Mouse (Mus musculus) heart, embryonic 16.5 days (tissue): ENCODE data around the gene Dnase2b. TPM values are rescaled to one million over a fixed set of nuclear protein-coding genes. Genes with fewer than 3 reads are reported as not detected.

Experiments used
- ATAC-seq: fragments of 200-750 bp; cut with Nextera tagmentation; replicated peaks from 2 replicates; pipeline ENCODE4 v1.8.0; 2017; ENCODE audit warnings: moderate number of reproducible peaks; ENCODE audit not compliant: insufficient read depth, low FRiP score; ENCODE audit errors: extremely low read depth
- H3K27ac ChIP-seq: fragments of 300-500 bp; sonication (generic); 2 replicates; pipeline ENCODE4 v1.5.1; 2014; ENCODE audit warnings: mild to moderate bottlenecking, low read length, control low read depth, moderate library complexity
- H3K27me3 ChIP-seq: fragments of 300-500 bp; sonication (generic); 2 replicates; pipeline ENCODE4 v1.6.1; 2014; ENCODE audit warnings: low read length, mixed read lengths; ENCODE audit not compliant: control insufficient read depth, insufficient read depth
- H3K36me3 ChIP-seq: fragments of 300-500 bp; sonication (generic); 2 replicates; pipeline ENCODE4 v1.6.1; 2014; ENCODE audit not compliant: control insufficient read depth, insufficient read depth
- H3K4me1 ChIP-seq: fragments of 300-500 bp; sonication (generic); 2 replicates; pipeline ENCODE4 v1.6.1; 2014; ENCODE audit warnings: low read length, mixed read lengths; ENCODE audit not compliant: control insufficient read depth, insufficient read depth
- H3K4me2 ChIP-seq: fragments of 300-500 bp; sonication (generic); 2 replicates; pipeline ENCODE4 v1.6.1; 2014; ENCODE audit warnings: low read depth, mild to moderate bottlenecking, control low read depth, low read length
- H3K4me3 ChIP-seq: fragments of 300-500 bp; sonication (generic); 2 replicates; pipeline ENCODE4 v1.5.1; 2014; ENCODE audit warnings: mild to moderate bottlenecking, control low read depth, low read length
- H3K9ac ChIP-seq: fragments of 300-500 bp; sonication (generic); 2 replicates; pipeline ENCODE4 v1.6.1; 2014; ENCODE audit warnings: low read length, control low read depth
- H3K9me3 ChIP-seq: fragments of 300-500 bp; sonication (generic); replicated peaks from 2 replicates; pipeline ENCODE4 v1.6.1; 2016; ENCODE audit warnings: low read length; ENCODE audit not compliant: control insufficient read depth
- WGBS: fragments of 180-500 bp; shearing (Covaris S2); extraction: QIAGEN DNeasy Blood & Tissue Kit; methylation state at CpG from one replicate; pipeline ENCODE4 v1.1.7; 2014; 5-methylcytosine and 5-hydroxymethylcytosine counted together
- polyA plus RNA-seq: library from polyadenylated mRNA; unstranded; fragments of >200 nt; fragmentation: Nextera tagmentation; extraction: Ambion mirVana; gene quantifications from 2 replicates; pipeline ENCODE4 v1.2.1, GENCODE M21; 2015

Gene Dnase2b
- polyA plus RNA-seq, 1 experiment from 2014 or later: not detected

DNA sequence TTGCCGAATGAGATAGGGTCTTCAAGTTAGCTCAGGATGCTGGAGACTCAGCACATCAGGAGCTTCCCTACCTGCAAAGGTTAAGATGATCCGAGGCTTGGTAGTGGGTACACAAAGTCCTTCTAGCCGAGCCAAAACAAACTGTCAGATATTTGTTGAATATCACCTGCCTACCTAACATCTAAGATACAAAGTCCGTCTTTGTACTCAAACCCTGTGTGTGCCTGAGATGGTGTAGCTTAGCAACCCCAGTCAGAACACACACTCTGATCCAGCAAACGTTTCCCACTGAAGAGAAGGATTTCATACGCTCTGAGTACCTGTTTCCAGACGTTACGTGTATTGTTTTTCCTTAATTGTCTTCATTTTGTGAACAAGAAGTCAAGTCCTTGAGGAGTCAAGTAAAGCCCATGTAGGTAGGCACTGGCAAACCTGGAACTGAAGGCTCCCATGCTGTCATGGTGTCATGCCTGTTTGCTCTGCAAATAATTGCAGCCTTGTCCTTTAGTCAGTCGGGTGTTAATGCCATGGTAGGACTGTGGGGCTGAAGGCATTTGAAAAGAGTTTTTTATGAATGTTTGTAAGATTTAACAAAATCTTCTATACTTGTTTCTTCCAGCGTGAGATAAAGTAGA lies 45.1 kb downstream of the Dnase2b start, which contains the start of gene Uox:
Gene Uox (plus strand): TSS at position 279 of the 635 bp plus-strand sequence.
- Histone ChIP-seq H3K27me3 (no peaks in the 10 kb centered on the region), H3K9me3 (no peaks in the 10 kb centered on the region), H3K27ac (no peak within 1 kb of the TSS), H3K36me3 (no peaks in the 10 kb centered on the region), H3K4me2 (no peak within 1 kb of the TSS), H3K9ac (no peak within 1 kb of the TSS), H3K4me1 (no peaks in the 10 kb centered on the region), H3K4me3 (no peak within 1 kb of the TSS)
- no peak for ATAC-seq
- 81% methylated on average over 10 of the region's 10 CpGs for WGBS

DNA sequence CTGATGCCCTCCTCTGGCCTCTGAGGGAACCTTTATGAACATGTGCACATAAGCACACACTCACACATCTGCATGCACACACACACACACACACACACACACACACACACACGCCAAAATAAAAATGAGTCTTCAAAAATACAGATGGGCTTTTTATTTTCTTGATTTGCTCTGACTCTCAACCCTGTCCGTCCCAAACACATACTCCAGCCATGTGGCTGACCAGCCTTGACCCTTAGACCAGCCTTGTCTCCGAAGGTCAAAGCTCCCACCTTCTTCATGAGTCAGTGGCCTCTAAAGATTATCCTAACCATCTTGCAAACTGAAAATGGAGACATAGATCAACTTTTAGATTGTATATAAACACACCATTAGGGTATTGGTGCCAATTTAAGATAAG lies 45.8 kb downstream of the Dnase2b start:
- WGBS: 86% methylated on average over 3 of the region's 3 CpGs
- H3K9me3 ChIP-seq: no peaks in the 10 kb centered on the region
- H3K4me2 ChIP-seq: no peak overlapping the region
- no peak overlapping the region for H3K9ac ChIP-seq
- H3K4me3 ChIP-seq: no peak overlapping the region
- no peak overlapping the region for H3K27ac ChIP-seq
- no peaks in the 10 kb centered on the region for H3K27me3 ChIP-seq
- H3K36me3 ChIP-seq: no peaks in the 10 kb centered on the region
- H3K4me1 ChIP-seq: no peaks in the 10 kb centered on the region
- no peak for ATAC-seq

DNA sequence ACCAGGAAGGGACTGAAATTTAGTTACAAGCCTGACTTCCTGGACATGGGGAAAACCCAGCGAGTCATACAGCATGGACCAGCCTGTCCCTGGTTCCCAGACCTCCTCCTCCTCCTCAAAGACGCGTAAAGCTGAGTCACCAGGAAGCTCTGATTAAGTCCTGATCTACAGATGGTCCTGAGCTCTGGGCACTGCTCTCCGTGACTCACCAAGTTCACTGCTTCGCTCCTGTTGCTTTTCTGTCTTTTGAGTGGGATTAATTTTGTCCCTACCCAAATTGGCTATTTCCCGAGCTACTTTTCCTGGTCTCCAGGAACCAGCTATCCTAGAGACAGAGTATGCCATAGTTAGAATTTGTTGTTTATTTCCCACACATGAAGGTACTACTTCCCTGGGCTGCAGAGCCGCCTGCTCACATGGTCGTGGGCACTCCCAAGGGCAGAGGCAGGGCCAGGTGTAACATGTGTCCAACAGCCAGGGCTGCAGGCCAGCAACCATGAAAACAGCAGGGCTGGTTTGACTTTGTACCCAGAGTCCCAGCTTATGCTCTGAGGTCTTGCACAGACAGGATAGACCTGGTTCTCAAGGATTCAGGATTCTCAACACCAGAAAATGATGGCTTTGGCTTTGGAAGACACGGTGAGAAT lies 47.4 kb downstream of the Dnase2b start:
- ATAC-seq: no peak
- Histone ChIP-seq H3K9ac (no peak overlapping the region), H3K4me2 (no peak overlapping the region), H3K36me3 (no peaks in the 10 kb centered on the region), H3K4me3 (no peak overlapping the region), H3K27ac (no peak overlapping the region), H3K27me3 (no peaks in the 10 kb centered on the region), H3K9me3 (no peaks in the 10 kb centered on the region), H3K4me1 (no peaks in the 10 kb centered on the region)
- 56% methylated on average over 9 of the region's 9 CpGs for WGBS

DNA sequence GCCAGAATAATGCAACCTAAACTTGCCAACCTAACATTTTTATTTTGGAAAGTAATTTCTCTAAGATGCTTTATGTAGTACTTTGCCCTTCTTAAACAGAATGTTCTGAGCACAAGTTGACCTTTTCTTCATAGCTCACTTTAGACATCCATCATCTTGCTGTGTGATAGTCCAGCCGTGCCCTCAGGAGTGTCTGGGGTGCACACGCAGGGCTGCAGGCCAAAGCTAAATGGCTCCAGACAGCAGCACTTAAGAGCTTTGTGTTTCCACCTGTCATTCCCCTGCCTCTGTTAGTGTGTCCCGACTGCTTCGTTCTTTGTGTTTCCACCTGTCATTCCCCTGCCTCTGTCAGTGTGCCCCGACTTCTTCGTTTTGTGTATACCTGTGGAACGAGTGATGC lies 48.0 kb downstream of the Dnase2b start:
- Histone ChIP-seq H3K27me3 (no peaks in the 10 kb centered on the region), H3K9ac (no peak overlapping the region), H3K9me3 (no peaks in the 10 kb centered on the region), H3K36me3 (no peaks in the 10 kb centered on the region), H3K27ac (no peak overlapping the region), H3K4me2 (no peak overlapping the region), H3K4me1 (no peaks in the 10 kb centered on the region), H3K4me3 (no peak overlapping the region)
- no peak for ATAC-seq
- 55% methylated on average over 7 of the region's 7 CpGs for whole genome bisulfite sequencing

DNA sequence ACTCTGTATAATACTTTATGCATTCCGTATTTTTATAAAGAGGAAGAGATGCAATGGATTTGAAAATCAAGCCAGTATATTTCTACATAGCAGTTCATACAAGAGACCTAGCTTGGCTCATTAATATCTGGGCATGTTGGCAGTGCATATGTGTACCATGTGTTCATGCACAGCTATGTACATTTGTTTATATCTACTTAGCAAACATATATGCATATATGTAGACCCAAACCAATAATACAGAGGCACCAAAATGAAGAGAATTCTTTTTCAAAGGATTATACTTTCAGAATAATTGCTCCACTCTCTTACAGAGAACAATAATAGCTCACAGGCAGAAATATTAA lies 50.4 kb downstream of the Dnase2b start:
- Histone ChIP-seq H3K36me3 (no peaks in the 10 kb centered on the region), H3K9ac (no peak overlapping the region), H3K9me3 (no peaks in the 10 kb centered on the region), H3K27me3 (no peaks in the 10 kb centered on the region), H3K4me3 (no peak overlapping the region), H3K4me1 (no peaks in the 10 kb centered on the region), H3K4me2 (no peak overlapping the region), H3K27ac (no peak overlapping the region)
- 86% methylated on average over 1 of the region's 1 CpGs for WGBS
- ATAC-seq: no peak

DNA sequence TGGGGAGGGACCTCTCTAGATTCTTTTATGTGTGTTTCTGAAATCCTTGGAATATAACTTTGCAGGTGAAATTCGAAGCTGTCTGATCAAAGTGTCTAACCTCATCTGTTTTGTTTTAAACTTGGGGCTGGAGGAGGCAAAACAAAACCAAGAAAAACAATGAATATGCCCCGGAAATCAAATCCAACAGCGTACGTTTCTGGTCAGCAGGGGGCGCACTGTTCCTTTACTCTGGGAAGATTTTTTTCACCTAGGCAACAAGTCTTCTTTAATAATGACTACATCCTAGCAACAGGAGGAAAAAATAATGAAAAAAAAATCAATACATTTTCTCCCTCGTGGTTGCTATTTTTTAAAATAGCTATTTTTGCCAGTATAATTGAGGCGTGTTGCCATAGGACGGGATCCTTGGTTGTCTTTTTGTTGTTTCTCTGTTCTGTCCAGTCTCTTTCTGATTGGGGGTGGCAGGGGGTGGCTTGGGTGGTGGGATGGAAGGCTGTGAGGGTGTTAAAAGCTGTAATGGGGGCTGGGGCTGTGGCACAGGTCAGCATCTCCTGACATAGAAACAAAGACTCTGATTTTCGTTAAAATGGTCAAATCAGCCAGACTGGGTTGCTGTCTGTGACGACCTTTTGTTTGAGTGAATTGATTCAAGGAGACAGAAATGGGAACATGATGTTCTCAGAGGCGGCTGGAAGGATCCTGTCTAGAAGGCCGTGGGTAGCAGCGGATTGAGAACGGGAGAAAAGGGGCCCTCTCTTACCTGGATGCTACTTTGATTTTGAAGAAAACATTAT lies 50.9 kb downstream of the Dnase2b start:
- no peaks in the 10 kb centered on the region for H3K36me3 ChIP-seq
- no peak for ATAC-seq
- H3K9ac ChIP-seq: no peak overlapping the region
- no peaks in the 10 kb centered on the region for H3K27me3 ChIP-seq
- no peak overlapping the region for H3K4me3 ChIP-seq
- H3K4me2 ChIP-seq: no peak overlapping the region
- H3K9me3 ChIP-seq: no peaks in the 10 kb centered on the region
- 37% methylated on average over 14 of the region's 14 CpGs for WGBS
- H3K27ac ChIP-seq: no peak overlapping the region
- no peaks in the 10 kb centered on the region for H3K4me1 ChIP-seq

DNA sequence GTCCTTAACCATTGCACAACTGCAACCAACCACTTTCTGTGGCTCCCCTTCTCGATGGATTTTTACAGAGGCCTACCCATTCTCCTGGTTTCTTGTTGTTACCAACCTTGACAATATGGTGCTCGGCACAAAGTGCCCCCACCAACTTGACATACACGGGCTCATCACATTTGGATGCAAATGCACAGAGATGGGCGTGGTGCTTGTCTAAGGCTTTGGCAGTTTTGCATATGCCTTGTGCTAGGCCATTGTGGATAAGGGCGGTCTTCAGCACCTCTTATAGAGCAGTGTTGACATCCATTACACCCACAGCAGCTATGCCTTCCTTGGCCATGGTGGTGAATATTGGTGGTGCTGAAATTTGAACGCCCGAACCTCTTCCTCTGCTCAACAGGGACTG lies 52.5 kb downstream of the Dnase2b start:
- Histone ChIP-seq H3K4me3 (no peak overlapping the region), H3K9me3 (no peaks in the 10 kb centered on the region), H3K36me3 (no peaks in the 10 kb centered on the region), H3K4me1 (no peaks in the 10 kb centered on the region), H3K9ac (no peak overlapping the region), H3K4me2 (no peak overlapping the region), H3K27me3 (no peaks in the 10 kb centered on the region), H3K27ac (no peak overlapping the region)
- 90% methylated on average over 7 of the region's 7 CpGs for WGBS
- ATAC-seq: no peak

DNA sequence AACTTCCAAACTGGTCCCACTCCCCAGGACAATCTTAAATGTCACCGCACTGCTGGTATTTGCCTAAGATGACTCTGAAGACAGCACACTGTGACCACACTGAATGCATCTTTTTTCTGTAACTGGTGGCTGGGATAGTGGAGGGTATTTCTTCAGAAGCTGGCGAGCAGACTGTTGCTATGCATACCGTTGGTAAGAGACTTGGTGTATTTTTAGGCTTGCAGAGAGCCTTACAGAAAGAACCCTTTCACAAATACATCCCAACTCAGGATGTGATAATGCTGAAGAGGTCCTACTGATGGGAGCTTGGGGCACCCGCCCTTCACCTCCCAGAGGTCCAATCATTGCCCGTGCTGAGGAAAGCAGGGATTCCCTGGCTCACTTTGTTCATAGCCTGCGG lies 57.9 kb downstream of the Dnase2b start:
- Histone ChIP-seq H3K4me2 (no peak overlapping the region), H3K9me3 (no peaks in the 10 kb centered on the region), H3K4me1 (peaks cover 2% of the 10 kb centered on the region; the same call in 1 of the 2 replicates), H3K36me3 (no peaks in the 10 kb centered on the region), H3K27me3 (no peaks in the 10 kb centered on the region), H3K4me3 (no peak overlapping the region), H3K9ac (no peak overlapping the region), H3K27ac (no peak overlapping the region)
- 59% methylated on average over 6 of the region's 6 CpGs for WGBS
- ATAC-seq: no peak

DNA sequence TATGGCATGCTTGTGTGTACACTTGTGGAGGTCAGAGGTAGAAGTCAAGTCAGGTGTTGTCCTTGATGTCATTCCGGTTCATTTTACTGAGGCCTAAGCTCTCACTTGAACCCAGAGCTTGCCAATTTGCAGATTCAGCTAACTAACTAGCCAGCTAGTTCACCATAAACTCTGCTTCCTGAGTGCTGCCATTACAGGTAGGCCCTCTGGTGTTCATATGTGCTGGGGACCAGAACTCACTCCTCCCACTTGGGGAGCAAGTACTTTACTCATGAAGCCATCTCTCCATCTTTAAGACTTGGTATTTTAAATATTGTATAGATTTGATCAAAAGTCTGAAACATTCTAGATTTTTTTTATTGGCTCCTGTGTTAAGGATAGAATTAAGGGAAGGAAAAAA lies 58.8 kb downstream of the Dnase2b start:
- Histone ChIP-seq H3K36me3 (no peaks in the 10 kb centered on the region), H3K4me1 (peaks cover 2% of the 10 kb centered on the region; the same call in 1 of the 2 replicates), H3K27me3 (no peaks in the 10 kb centered on the region), H3K4me3 (no peak overlapping the region), H3K9ac (no peak overlapping the region), H3K9me3 (no peaks in the 10 kb centered on the region), H3K4me2 (no peak overlapping the region), H3K27ac (no peak overlapping the region)
- WGBS: 73% methylated on average over 1 of the region's 1 CpGs
- ATAC-seq: no peak
